In genomic region chr10:40883644-40884278, GRCm38 (mm10) we compare ENCODE assay signal across 8 mouse cellular contexts. TPM values are rescaled to one million over a fixed set of nuclear protein-coding genes. Genes with fewer than 3 reads are reported as not detected.
DNase-seq lines count a peak whose midpoint lies in the region; ATAC-seq and TF ChIP-seq lines count a peak whose summit lies in the region.

No protein-coding gene starts in this region.

- peak overlapping the region; percentile 69 for H3K4me2 ChIP-seq in embryonic facial prominence, embryonic 11.5 days (ENCODE audit: low read depth, low read length)
- H3K4me2 ChIP-seq in hindbrain, embryonic 16.5 days (ENCODE audit: low read length), result peak overlapping the region; percentile 66
- H3K4me2 ChIP-seq in midbrain, postnatal 0 days (ENCODE audit: low read depth, low read length, poor library complexity, severe bottlenecking), result peak overlapping the region; percentile 46

- no peaks in the 10 kb centered on the region for H3K9me3 ChIP-seq in embryonic facial prominence, embryonic 11.5 days (replicated peaks; ENCODE audit: control insufficient read depth, low read length)
- H3K9me3 ChIP-seq in hindbrain, embryonic 16.5 days (ENCODE audit: control insufficient read depth, low read length), result no peaks in the 10 kb centered on the region
- H3K9me3 ChIP-seq in midbrain, postnatal 0 days (ENCODE audit: low read length), result no peaks in the 10 kb centered on the region

- peak overlapping the region; percentile 90 for H3K9ac ChIP-seq in embryonic facial prominence, embryonic 11.5 days (replicated peaks; ENCODE audit: low read length)
- H3K9ac ChIP-seq in hindbrain, embryonic 16.5 days (ENCODE audit: low read depth, low read length), result peak overlapping the region; percentile 98
- peak overlapping the region; percentile 95 for H3K9ac ChIP-seq in midbrain, postnatal 0 days (replicated peaks; ENCODE audit: low read length, poor library complexity, severe bottlenecking)

- TF ChIP-seq CTCF in C2C12 (IDR thresholded peaks at IDR 0.05; ENCODE audit: control insufficient read depth, insufficient read depth, insufficient read length), result no peak
- peak; percentile 13 for TF ChIP-seq CTCF in midbrain, postnatal 0 days (IDR thresholded peaks at IDR 0.05)

- H3K79me3 ChIP-seq in C2C12 (ENCODE audit: low read depth), result peaks cover 50% of the 10 kb centered on the region

- H3ac ChIP-seq in C2C12 (ENCODE audit: control insufficient read depth, insufficient read length, low read depth), result peak overlapping the region; percentile 93

- H3K4me3 ChIP-seq in C2C12 (ENCODE audit: insufficient read depth, poor library complexity, severe bottlenecking), result peak overlapping the region; percentile 71
- peak overlapping the region; percentile 85 for H3K4me3 ChIP-seq in embryonic facial prominence, embryonic 11.5 days (ENCODE audit: low read depth, low read length)
- peak overlapping the region; percentile 96 for H3K4me3 ChIP-seq in hindbrain, embryonic 16.5 days (ENCODE audit: low read length)
- H3K4me3 ChIP-seq in midbrain, postnatal 0 days (ENCODE audit: low read depth, low read length), result peak overlapping the region; percentile 96

- peaks cover 80% of the 10 kb centered on the region for H3K79me2 ChIP-seq in C2C12 (ENCODE audit: control insufficient read depth, insufficient read depth)

- H3K27ac ChIP-seq in embryonic facial prominence, embryonic 11.5 days (replicated peaks; ENCODE audit: low read depth, low read length), result peak overlapping the region; percentile 89
- peak overlapping the region; percentile 100 for H3K27ac ChIP-seq in hindbrain, embryonic 16.5 days (ENCODE audit: low read depth, low read length)
- H3K27ac ChIP-seq in midbrain, postnatal 0 days (ENCODE audit: low read depth, low read length), result peak overlapping the region; percentile 96

- H3K27me3 ChIP-seq in C2C12 (ENCODE audit: control insufficient read depth, insufficient read depth, insufficient read length), result no peaks in the 10 kb centered on the region
- no peaks in the 10 kb centered on the region for H3K27me3 ChIP-seq in embryonic facial prominence, embryonic 11.5 days (ENCODE audit: control insufficient read depth, insufficient read depth, low read length)
- no peaks in the 10 kb centered on the region for H3K27me3 ChIP-seq in hindbrain, embryonic 16.5 days (replicated peaks; ENCODE audit: control insufficient read depth, insufficient read depth, low read length)
- H3K27me3 ChIP-seq in midbrain, postnatal 0 days (ENCODE audit: insufficient read depth, low read length), result no peaks in the 10 kb centered on the region

- peak; percentile 10 for DNase-seq in gastrocnemius, postnatal 25 days
- no peak for DNase-seq in gastrocnemius, postnatal 10 days
- DNase-seq in embryonic facial prominence, embryonic 11.5 days (ENCODE audit: low spot score), result peak; percentile 88
- peak; percentile 90 for DNase-seq in midbrain, postnatal 0 days (ENCODE audit: low spot score)
- no peak for DNase-seq in frontal cortex, adult 2 months (ENCODE audit: extremely low spot score in 1 of 2, low spot score in 1 of 2)
- no peak for DNase-seq in adrenal gland, adult 2 months

- peak; percentile 82 for ATAC-seq in embryonic facial prominence, embryonic 11.5 days (replicated peaks; ENCODE audit: insufficient number of reproducible peaks, low FRiP score, low TSS enrichment, low read depth)
- ATAC-seq in hindbrain, embryonic 16.5 days, result peak; percentile 90
- ATAC-seq in midbrain, postnatal 0 days (ENCODE audit: low FRiP score), result peak; percentile 92

- peaks cover 13% of the 10 kb centered on the region for H3K36me3 ChIP-seq in C2C12 (ENCODE audit: control insufficient read depth, insufficient read depth)
- no peaks in the 10 kb centered on the region for H3K36me3 ChIP-seq in embryonic facial prominence, embryonic 11.5 days (replicated peaks; ENCODE audit: control insufficient read depth, insufficient read depth, low read depth, low read length)
- no peaks in the 10 kb centered on the region for H3K36me3 ChIP-seq in hindbrain, embryonic 16.5 days (ENCODE audit: control insufficient read depth, insufficient read depth, low read length)
- no peaks in the 10 kb centered on the region for H3K36me3 ChIP-seq in midbrain, postnatal 0 days (ENCODE audit: insufficient read depth, low read length)

- under 1% methylated on average over 85 of the region's 87 CpGs for WGBS in embryonic facial prominence, embryonic 11.5 days
- WGBS in hindbrain, embryonic 16.5 days, result under 1% methylated on average over 59 of the region's 87 CpGs
- under 1% methylated on average over 68 of the region's 87 CpGs for WGBS in midbrain, postnatal 0 days

- no peaks in the 10 kb centered on the region for H3K4me1 ChIP-seq in embryonic facial prominence, embryonic 11.5 days (ENCODE audit: control insufficient read depth, insufficient read depth, low read length)
- peaks cover 16% of the 10 kb centered on the region for H3K4me1 ChIP-seq in hindbrain, embryonic 16.5 days (ENCODE audit: control insufficient read depth, insufficient read depth, low read depth, low read length)
- peaks cover 6% of the 10 kb centered on the region; the same call in 1 of the 2 replicates for H3K4me1 ChIP-seq in midbrain, postnatal 0 days (ENCODE audit: insufficient read depth, low read length)

TF ChIP-seq in C2C12, 6 proteins besides CTCF, POLR2A, EP300 and RAD21:
- no peak for TF ChIP-seq MYOD1 (IDR thresholded peaks at IDR 0.05; ENCODE audit: control insufficient read depth, insufficient read length, low read depth)

RNA-seq across cellular contexts. Expression of gene Wasf1, which starts 0.5 kb away (rescaled TPM):
- under 1 TPM; 0.54 to 0.84 TPM for total RNA-seq in gastrocnemius, postnatal 25 days (2021)
- total RNA-seq in gastrocnemius, postnatal 10 days (2021), result 1 to 10 TPM; 2.0 to 2.6 TPM
- polyA plus RNA-seq in C2C12 (2012; fragmentation: generic; extraction: Trizol), result 9.2 TPM
- polyA plus RNA-seq in embryonic facial prominence, embryonic 11.5 days (2014; fragmentation: Nextera tagmentation; extraction: Ambion mirVana), result 29.7 and 32.9 TPM in 2 replicates
- polyA plus RNA-seq in hindbrain, embryonic 16.5 days (2015; fragmentation: Nextera tagmentation; extraction: Ambion mirVana), result 98.1 and 123 TPM in 2 replicates
- 28.4 and 30.4 TPM in 2 replicates for total RNA-seq in midbrain, postnatal 0 days (2014; rRNA removed)
- polyA plus RNA-seq in midbrain, postnatal 0 days (2015; fragmentation: Nextera tagmentation; extraction: Ambion mirVana), result 150 and 155 TPM in 2 replicates
- polyA plus RNA-seq in frontal cortex, adult 2 months (2012; rRNA removed), result 134 and 155 TPM in 2 replicates
- 1 to 10 TPM; 4.6 to 5.8 TPM for total RNA-seq in adrenal gland, adult 2 months (2021)
- 2.7 and 3.4 TPM in 2 replicates for polyA plus RNA-seq in adrenal gland, adult 2 months (2012; rRNA removed)

RNA-seq across cellular contexts. Expression of gene Cdc40, which starts 0.7 kb away (rescaled TPM):
- 1 to 10 TPM; 6.4 to 6.5 TPM for total RNA-seq in gastrocnemius, postnatal 25 days (2021)
- total RNA-seq in gastrocnemius, postnatal 10 days (2021), result 10 to 100 TPM; 11.1 to 11.8 TPM
- polyA plus RNA-seq in C2C12 (2012; fragmentation: generic; extraction: Trizol), result 9.5 TPM
- 41.5 and 44.8 TPM in 2 replicates for polyA plus RNA-seq in embryonic facial prominence, embryonic 11.5 days (2014; fragmentation: Nextera tagmentation; extraction: Ambion mirVana)
- polyA plus RNA-seq in hindbrain, embryonic 16.5 days (2015; fragmentation: Nextera tagmentation; extraction: Ambion mirVana), result 18.8 and 22.1 TPM in 2 replicates
- 19.8 and 20.0 TPM in 2 replicates for total RNA-seq in midbrain, postnatal 0 days (2014; rRNA removed)
- 12.7 and 13.7 TPM in 2 replicates for polyA plus RNA-seq in midbrain, postnatal 0 days (2015; fragmentation: Nextera tagmentation; extraction: Ambion mirVana)
- polyA plus RNA-seq in frontal cortex, adult 2 months (2012; rRNA removed), result 29.7 and 32.6 TPM in 2 replicates
- total RNA-seq in adrenal gland, adult 2 months (2021), result 10 to 100 TPM; 21.8 to 24.9 TPM
- polyA plus RNA-seq in adrenal gland, adult 2 months (2012; rRNA removed), result 13.4 and 17.5 TPM in 2 replicates

Comparison
In these comparisons a context has a peak if more than half of its experiments do, and no peak if none do; other contexts are left out.
1. DNase-seq: peak in gastrocnemius, postnatal 25 days (single experiment), embryonic facial prominence, embryonic 11.5 days (single experiment) and midbrain, postnatal 0 days (single experiment); none in gastrocnemius, postnatal 10 days (single experiment), frontal cortex, adult 2 months (0 of 2) and adrenal gland, adult 2 months (single experiment).
2. Peak in every context shown above with its lines, with median percentiles within 50 percentile points of each other: H3K4me3 ChIP-seq, ATAC-seq, H3K27ac ChIP-seq, H3K4me2 ChIP-seq and H3K9ac ChIP-seq.